Mouse (Mus musculus) liver, adult 2 months (tissue): ENCODE results near the gene Epha1.

Experiments
- CTCF ChIP-seq: fragments of 200-500 bp; IDR thresholded peaks from 2 replicates; pipeline ENCODE4 v1.5.1; 2011; ENCODE audit warnings: low read depth, low read length, control low read depth
- POLR2A ChIP-seq: fragments of 200-500 bp; IDR thresholded peaks from 2 replicates; pipeline ENCODE4 v1.6.1; 2011; ENCODE audit warnings: low read length, control low read depth; ENCODE audit not compliant: insufficient read depth; ENCODE audit errors: extremely low read depth

GRCm38 (mm10) chr6:42365215-42365614 lies 7.9 kb downstream of the Epha1 start:
- TF ChIP-seq POLR2A (no peak), CTCF (no peak)
